Mouse (Mus musculus) heart, postnatal 0 days (tissue): ENCODE measurements around the gene Vasn.

Experiments used
- CTCF ChIP-seq: IDR thresholded peaks from 2 replicates; pipeline ENCODE4 v1.5.1; 2016; ENCODE audit warnings: antibody characterized with exemption, control low read depth, low read depth
- EP300 ChIP-seq: IDR thresholded peaks from 2 replicates; pipeline ENCODE4 v1.6.1; 2016; ENCODE audit warnings: antibody characterized with exemption, low read depth

- TF ChIP-seq CTCF (no peak), EP300 (no peak)
Measured at GRCm38 (mm10) chr16:4684457-4684791, 44.7 kb downstream of the Vasn start.
